Mouse (Mus musculus) forelimb bud, embryonic 11.5 days (tissue): ENCODE measurements around the gene Scrn1.
A peak's percentile ranks its signal among the peaks of the same experiment; 100 is the strongest.

Source experiments
- DNase-seq: peaks from one replicate; pipeline ENCODE4 v3.0.0-alpha.2; 2012; ENCODE audit warnings: low read depth, low spot score

Scrn1 gene

GRCm38 (mm10) chr6:54565665-54566545, at the start of gene Scrn1:
Gene Scrn1 (minus strand): TSS chr6:54566489.
- peak; percentile 75 for DNase-seq

DNA sequence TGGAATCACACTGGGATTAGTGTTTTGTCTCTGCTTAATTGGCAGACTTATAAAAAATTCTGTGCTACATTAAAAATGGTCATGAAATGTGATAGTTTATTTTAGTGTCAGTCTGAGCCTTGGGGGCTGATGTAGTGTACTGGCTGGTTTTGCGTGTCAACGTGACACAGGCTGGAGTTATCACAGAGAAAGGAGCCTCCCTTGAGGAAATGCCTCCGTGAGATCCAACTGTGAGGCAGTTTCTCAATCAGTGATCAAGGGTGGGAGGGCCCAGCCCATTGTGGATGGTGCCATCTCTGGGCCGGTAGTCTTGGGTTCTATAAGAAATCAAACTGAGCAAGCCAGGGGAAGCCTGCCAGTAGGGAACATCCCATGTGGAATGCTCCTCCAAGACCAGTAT, 40.0 kb upstream of the Scrn1 start:
- no peak for DNase-seq

DNA sequence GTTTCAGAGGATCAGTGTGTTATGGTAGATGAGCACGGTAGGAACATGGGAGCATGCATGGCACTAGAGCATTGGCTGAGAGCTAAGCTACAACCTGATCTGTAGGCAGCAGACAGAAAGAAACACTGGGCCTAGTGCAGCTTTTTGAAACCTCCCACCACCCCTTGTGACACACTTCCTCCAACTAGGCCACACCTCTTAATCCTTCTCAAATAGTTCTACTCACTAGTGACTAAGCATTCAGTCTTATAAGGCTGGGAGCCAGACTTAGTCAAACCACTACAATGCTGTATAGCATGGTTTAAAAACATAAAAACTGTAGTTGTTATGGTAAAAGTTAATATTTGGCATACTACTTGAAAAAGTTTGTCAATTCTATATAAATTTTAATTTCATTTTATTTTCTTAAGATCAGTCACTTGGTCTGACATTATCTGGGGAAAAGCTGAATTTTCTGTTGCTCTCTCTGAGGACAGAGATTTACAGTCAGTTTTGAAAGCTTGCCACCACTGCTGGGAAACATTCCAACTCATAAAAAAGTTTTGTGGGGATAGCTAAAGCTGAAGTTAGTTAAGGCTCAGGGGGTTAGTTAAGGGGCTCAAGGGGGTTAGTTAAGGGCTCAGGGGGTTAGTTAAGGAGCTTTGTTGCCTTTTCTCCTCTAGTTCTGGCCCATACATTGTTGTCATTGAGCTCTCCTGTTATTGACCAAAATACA, 37.9 kb upstream of the Scrn1 start:
- no peak for DNase-seq

- no peak for DNase-seq
Observed at GRCm38 (mm10) chr6:54602891-54603290, 36.6 kb upstream of the Scrn1 start.

DNA sequence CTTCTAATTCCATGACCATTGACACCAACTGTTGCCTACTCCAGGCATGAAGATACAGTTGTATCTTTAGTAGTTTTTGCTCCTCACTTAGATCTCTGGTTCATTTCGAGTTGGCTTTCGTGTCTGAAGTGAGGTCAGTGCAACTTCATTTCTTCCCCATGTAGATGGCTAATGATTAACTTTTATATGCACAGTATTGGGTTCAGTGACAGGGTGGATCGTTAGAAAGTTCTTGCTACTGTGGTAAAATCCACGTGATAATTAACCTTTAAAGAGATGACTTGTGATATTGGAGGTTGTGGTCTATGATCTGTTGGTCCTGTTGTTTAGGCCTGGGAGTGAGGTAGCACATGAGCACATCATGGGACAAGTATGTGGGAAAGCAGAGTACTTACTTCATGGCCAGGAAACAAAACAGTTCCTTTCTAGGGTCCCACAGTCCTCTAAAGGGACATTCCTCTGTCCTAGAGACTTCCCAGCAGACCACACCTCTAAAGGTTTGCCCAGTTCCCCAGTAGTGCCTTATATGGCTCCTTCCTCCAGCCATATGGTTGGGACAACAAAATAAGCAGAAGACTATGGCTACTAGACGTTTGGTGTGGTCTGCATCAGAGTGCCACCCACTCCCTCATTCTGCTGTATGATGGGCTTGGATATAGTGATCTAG, 34.5 kb upstream of the Scrn1 start:
- no peak for DNase-seq

DNA sequence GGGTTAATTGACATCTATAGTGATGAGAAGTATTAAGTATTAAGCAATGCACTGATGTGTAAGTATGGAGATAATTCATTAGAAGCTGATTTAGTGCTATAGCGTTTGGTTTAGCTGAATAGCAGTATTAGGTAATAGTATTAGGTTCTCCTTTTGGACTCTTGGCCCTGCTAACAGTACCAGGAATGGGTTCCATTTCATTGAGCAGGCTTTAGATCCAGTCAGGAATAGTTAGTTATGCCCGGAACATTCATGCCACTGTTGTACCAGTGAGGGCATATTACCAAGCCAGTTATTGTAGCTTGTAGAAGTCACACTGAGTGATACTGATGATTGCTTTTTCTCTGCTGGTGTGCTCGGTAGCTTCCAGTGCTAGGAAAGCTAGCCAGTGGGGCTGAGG, 31.4 kb upstream of the Scrn1 start:
- no peak for DNase-seq

- DNase-seq, result no peak
Observed at GRCm38 (mm10) chr6:54597208-54597607, 30.9 kb upstream of the Scrn1 start, which contains the start of gene Fkbp14. Gene Fkbp14 (minus strand): TSS chr6:54597308.

GRCm38 (mm10) chr6:54595330-54595878, 29.1 kb upstream of the Scrn1 start:
- no peak for DNase-seq

GRCm38 (mm10) chr6:54594469-54595329, 28.4 kb upstream of the Scrn1 start, which contains the start of gene Plekha8:
Gene Plekha8 (plus strand): TSS chr6:54595111.
- peak; percentile 93 for DNase-seq

- no peak for DNase-seq
Observed at GRCm38 (mm10) chr6:54593766-54594468, 27.6 kb upstream of the Scrn1 start.

GRCm38 (mm10) chr6:54592938-54593535, 26.7 kb upstream of the Scrn1 start:
- DNase-seq, result peak; percentile 86

GRCm38 (mm10) chr6:54591778-54592177, 25.5 kb upstream of the Scrn1 start:
- DNase-seq, result no peak

DNA sequence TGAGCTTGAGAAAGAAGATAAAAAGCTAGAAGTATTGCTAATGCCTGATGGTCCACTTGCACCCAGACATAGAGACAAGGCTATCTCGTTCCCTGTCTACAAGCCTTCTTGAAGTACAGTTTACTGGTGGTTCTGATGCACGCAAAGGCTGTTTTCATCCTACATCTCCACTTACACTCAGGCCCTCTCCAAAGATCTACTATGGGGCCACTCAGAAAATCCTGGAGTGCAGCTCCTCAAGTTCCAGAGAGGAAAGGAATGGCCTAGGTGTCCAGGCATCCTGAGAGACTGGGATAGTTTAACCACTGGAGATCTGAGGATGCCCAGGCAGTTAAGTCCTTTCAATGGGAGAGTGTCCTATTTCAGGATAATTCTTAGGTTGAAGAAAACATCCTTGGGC, 24.4 kb upstream of the Scrn1 start:
- no peak for DNase-seq

DNA sequence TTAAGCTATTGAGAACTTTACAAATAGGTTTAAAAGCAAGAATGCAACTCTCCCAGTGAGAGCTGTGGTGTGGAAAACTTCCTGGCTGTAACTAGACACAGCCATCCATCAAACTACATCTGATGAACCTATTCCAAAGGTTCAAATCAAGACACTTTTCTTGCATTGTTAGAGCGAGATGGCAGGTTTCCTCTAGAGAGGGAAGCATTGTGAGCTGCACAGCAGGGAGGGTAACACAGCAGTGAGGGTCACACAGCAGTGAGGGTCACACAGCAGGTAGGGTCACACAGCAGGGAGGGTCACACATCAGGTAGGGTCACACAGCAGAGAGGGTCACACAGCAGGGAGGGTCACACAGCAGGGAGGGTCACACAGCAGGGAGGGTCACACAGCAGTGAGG, 21.9 kb upstream of the Scrn1 start:
- no peak for DNase-seq

- no peak for DNase-seq
Observed at GRCm38 (mm10) chr6:54587683-54588082, 21.4 kb upstream of the Scrn1 start.

DNA sequence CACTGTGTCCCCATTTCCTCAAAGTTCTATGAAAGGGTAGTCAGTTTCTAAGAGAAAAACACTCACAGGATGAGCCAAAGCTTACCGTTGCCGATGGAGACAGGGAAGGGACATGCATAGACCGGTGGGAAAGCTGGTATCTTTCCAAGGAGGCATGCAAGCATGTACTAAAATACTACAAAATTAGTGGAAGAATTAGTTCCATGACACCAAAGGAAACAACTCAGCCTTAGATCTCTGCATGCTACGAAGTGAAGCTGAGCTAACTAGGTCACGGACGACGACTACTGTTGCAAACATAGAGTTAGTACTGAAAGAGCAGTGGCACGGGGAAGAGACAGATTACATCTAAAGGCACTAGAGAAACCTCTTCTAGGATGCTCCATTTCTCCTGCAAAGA, 20.6 kb upstream of the Scrn1 start:
- DNase-seq, result no peak

- DNase-seq, result no peak
Observed at GRCm38 (mm10) chr6:54586175-54586574, 19.9 kb upstream of the Scrn1 start.

GRCm38 (mm10) chr6:54573218-54573955, 7.1 kb upstream of the Scrn1 start:
- no peak for DNase-seq

- no peak for DNase-seq
Observed at GRCm38 (mm10) chr6:54569776-54570175, 3.5 kb upstream of the Scrn1 start.
